Mouse (Mus musculus) liver, embryonic 16.5 days (tissue): ENCODE measurements around the gene R3hdm4. TPM values are rescaled to one million over a fixed set of nuclear protein-coding genes. Genes with fewer than 3 reads are reported as not detected.

ENCODE experiments used
- ATAC-seq: fragments of 200-750 bp; cut with Nextera tagmentation; 2 replicates; pipeline ENCODE4 v1.8.0; 2017; ENCODE audit warnings: low read depth, mild to moderate bottlenecking, moderate number of reproducible peaks, moderate library complexity
- H3K27ac ChIP-seq: fragments of 300-500 bp; sonication (generic); 2 replicates; pipeline ENCODE4 v1.5.1; 2014; ENCODE audit warnings: mild to moderate bottlenecking, low read length
- H3K27me3 ChIP-seq: fragments of 300-500 bp; sonication (generic); 2 replicates; pipeline ENCODE4 v1.6.1; 2014; ENCODE audit warnings: low read depth, low read length, mixed read lengths; ENCODE audit not compliant: control insufficient read depth, insufficient read depth
- H3K36me3 ChIP-seq: fragments of 300-500 bp; sonication (generic); 2 replicates; pipeline ENCODE4 v1.6.1; 2014; ENCODE audit warnings: mild to moderate bottlenecking; ENCODE audit not compliant: control insufficient read depth, insufficient read depth
- H3K4me1 ChIP-seq: fragments of 300-500 bp; sonication (generic); 2 replicates; pipeline ENCODE4 v1.6.1; 2014; ENCODE audit warnings: low read depth, low read length, mixed read lengths; ENCODE audit not compliant: control insufficient read depth
- H3K4me2 ChIP-seq: fragments of 300-500 bp; sonication (generic); 2 replicates; pipeline ENCODE4 v1.6.1; 2014; ENCODE audit warnings: low read depth, low read length, mixed read lengths
- H3K4me3 ChIP-seq: fragments of 300-500 bp; sonication (generic); 2 replicates; pipeline ENCODE4 v1.5.1; 2014; ENCODE audit warnings: low read depth, mild to moderate bottlenecking, low read length
- H3K9ac ChIP-seq: fragments of 300-500 bp; sonication (generic); 2 replicates; pipeline ENCODE4 v1.6.1; 2014; ENCODE audit warnings: low read depth, low read length
- H3K9me3 ChIP-seq: fragments of 300-500 bp; sonication (generic); replicated peaks from 2 replicates; pipeline ENCODE4 v1.6.1; 2016; ENCODE audit warnings: low read length; ENCODE audit not compliant: control insufficient read depth
- WGBS: fragments of 180-500 bp; shearing (Covaris S2); extraction: QIAGEN DNeasy Blood & Tissue Kit; methylation state at CpG from one replicate; pipeline ENCODE4 v1.1.7; 2014; ENCODE audit not compliant: insufficient replicate concordance; 5-methylcytosine and 5-hydroxymethylcytosine counted together
- polyA plus RNA-seq: library from polyadenylated mRNA; unstranded; fragments of >200 nt; fragmentation: Nextera tagmentation; extraction: Ambion mirVana; gene quantifications from 2 replicates; pipeline ENCODE4 v1.2.1, GENCODE M21; 2015

R3hdm4 gene
- polyA plus RNA-seq, 1 experiment from 2014 or later = 49.3 TPM

- H3K27ac ChIP-seq = peak overlapping the region; percentile 88
- peaks cover 29% of the 10 kb centered on the region for H3K27me3 ChIP-seq
- no peak for ATAC-seq
- peaks cover 57% of the 10 kb centered on the region for H3K4me1 ChIP-seq
- H3K36me3 ChIP-seq = peaks cover 5% of the 10 kb centered on the region
- H3K4me3 ChIP-seq = peak overlapping the region; percentile 79
- no peaks in the 10 kb centered on the region for H3K9me3 ChIP-seq
- 24% methylated on average over 7 of the region's 7 CpGs for WGBS
- H3K9ac ChIP-seq = peak overlapping the region; percentile 49
- H3K4me2 ChIP-seq = peak overlapping the region; percentile 95
Measured at GRCm38 (mm10) chr10:79914948-79915596, 5.9 kb downstream of the R3hdm4 start.

GRCm38 (mm10) chr10:79914131-79914947 is 6.7 kb downstream of the R3hdm4 start:
- H3K9me3 ChIP-seq = no peaks in the 10 kb centered on the region
- peak overlapping the region; percentile 49 for H3K9ac ChIP-seq
- ATAC-seq = peak; percentile 68
- H3K4me3 ChIP-seq = peak overlapping the region; percentile 79
- peaks cover 21% of the 10 kb centered on the region for H3K27me3 ChIP-seq
- H3K36me3 ChIP-seq = peaks cover 5% of the 10 kb centered on the region
- H3K4me2 ChIP-seq = peak overlapping the region; percentile 95
- H3K4me1 ChIP-seq = peaks cover 59% of the 10 kb centered on the region
- H3K27ac ChIP-seq = peak overlapping the region; percentile 88
- 28% methylated on average over 11 of the region's 11 CpGs for WGBS

- ATAC-seq = no peak
- Histone ChIP-seq H3K36me3 (peaks cover 5% of the 10 kb centered on the region), H3K9ac (no peak overlapping the region), H3K9me3 (no peaks in the 10 kb centered on the region), H3K4me2 (no peak overlapping the region), H3K4me1 (peaks cover 56% of the 10 kb centered on the region), H3K4me3 (no peak overlapping the region), H3K27me3 (peaks cover 2% of the 10 kb centered on the region), H3K27ac (no peak overlapping the region)
- WGBS = 72% methylated on average over 20 of the region's 20 CpGs
Measured at GRCm38 (mm10) chr10:79912412-79912811, 8.6 kb downstream of the R3hdm4 start.

- WGBS = 88% methylated on average over 4 of the region's 4 CpGs
- Histone ChIP-seq H3K4me2 (no peak within 1 kb of the TSS), H3K9me3 (no peaks in the 10 kb centered on the region), H3K4me1 (peaks cover 46% of the 10 kb centered on the region), H3K4me3 (no peak within 1 kb of the TSS), H3K27me3 (no peaks in the 10 kb centered on the region), H3K36me3 (peaks cover 7% of the 10 kb centered on the region), H3K27ac (peak within 1 kb of the TSS; percentile 86; the same call in 1 of the 2 replicates), H3K9ac (no peak within 1 kb of the TSS)
- no peak for ATAC-seq
Measured at GRCm38 (mm10) chr10:79910556-79910955, 10.5 kb downstream of the R3hdm4 start, which contains the start of gene Gm26602. Gene Gm26602 (plus strand): TSS chr10:79910856.

- Histone ChIP-seq H3K9me3 (no peaks in the 10 kb centered on the region), H3K36me3 (peaks cover 12% of the 10 kb centered on the region), H3K27me3 (no peaks in the 10 kb centered on the region), H3K4me1 (peaks cover 33% of the 10 kb centered on the region), H3K27ac (peak overlapping the region; percentile 86), H3K4me3 (no peak overlapping the region; the same call in 1 of the 2 replicates), H3K9ac (peak overlapping the region; percentile 52), H3K4me2 (peak overlapping the region; percentile 39; the same call in 1 of the 2 replicates)
- 21% methylated on average over 14 of the region's 14 CpGs for WGBS
- ATAC-seq = peak; percentile 58
Measured at GRCm38 (mm10) chr10:79909092-79909922, 11.7 kb downstream of the R3hdm4 start.

GRCm38 (mm10) chr10:79908167-79909091 is 12.6 kb downstream of the R3hdm4 start, which contains the start of gene Med16:
Gene Med16 (minus strand): TSS chr10:79908923.
- H3K9ac ChIP-seq = peak within 1 kb of the TSS; percentile 100
- no peaks in the 10 kb centered on the region for H3K9me3 ChIP-seq
- peak within 1 kb of the TSS; percentile 80 for H3K4me2 ChIP-seq
- H3K27ac ChIP-seq = peak within 1 kb of the TSS; percentile 98
- H3K27me3 ChIP-seq = no peaks in the 10 kb centered on the region
- ATAC-seq = peak; percentile 94
- WGBS = 1% methylated on average over 52 of the region's 52 CpGs
- peaks cover 12% of the 10 kb centered on the region for H3K36me3 ChIP-seq
- H3K4me1 ChIP-seq = peaks cover 24% of the 10 kb centered on the region
- peak within 1 kb of the TSS; percentile 95 for H3K4me3 ChIP-seq

- Histone ChIP-seq H3K9ac (no peak overlapping the region), H3K27me3 (no peaks in the 10 kb centered on the region), H3K27ac (no peak overlapping the region), H3K4me1 (peaks cover 21% of the 10 kb centered on the region), H3K4me2 (no peak overlapping the region), H3K9me3 (no peaks in the 10 kb centered on the region), H3K36me3 (peaks cover 12% of the 10 kb centered on the region), H3K4me3 (peak overlapping the region; percentile 95; the same call in 1 of the 2 replicates)
- no peak for ATAC-seq
- 90% methylated on average over 10 of the region's 10 CpGs for WGBS
Measured at GRCm38 (mm10) chr10:79907415-79907814, 13.6 kb downstream of the R3hdm4 start.

- peaks cover 10% of the 10 kb centered on the region for H3K36me3 ChIP-seq
- H3K27ac ChIP-seq = no peak overlapping the region
Measured at GRCm38 (mm10) chr10:79906712-79907111, 14.3 kb downstream of the R3hdm4 start.

More at GRCm38 (mm10) chr10:79906712-79907111, 14.3 kb downstream of the R3hdm4 start:
- Histone ChIP-seq H3K9me3 (no peaks in the 10 kb centered on the region), H3K9ac (no peak overlapping the region), H3K4me3 (no peak overlapping the region), H3K4me1 (peaks cover 19% of the 10 kb centered on the region), H3K27me3 (no peaks in the 10 kb centered on the region), H3K4me2 (no peak overlapping the region)
- ATAC-seq = no peak
- 87% methylated on average over 9 of the region's 9 CpGs for WGBS
